Mouse (Mus musculus) neural tube, embryonic 14.5 days (tissue): ENCODE data around the gene 3425401B19Rik. TPM values are rescaled to one million over a fixed set of nuclear protein-coding genes. Genes with fewer than 3 reads are reported as not detected.

ENCODE experiments used
- ATAC-seq: fragments of 200-750 bp; cut with Nextera tagmentation; 2 replicates; pipeline ENCODE4 v1.8.0; 2017; ENCODE audit warnings: low read depth, mild to moderate bottlenecking, moderate TSS enrichment, moderate library complexity
- H3K27ac ChIP-seq: fragments of 300-500 bp; sonication (generic); 2 replicates; pipeline ENCODE4 v1.5.1; 2014; ENCODE audit warnings: low read depth, mild to moderate bottlenecking, control low read depth, low read length, moderate library complexity, mixed read lengths
- H3K27me3 ChIP-seq: fragments of 300-500 bp; sonication (generic); 2 replicates; pipeline ENCODE4 v1.6.1; 2014; ENCODE audit warnings: low read length; ENCODE audit not compliant: control insufficient read depth, insufficient read depth
- H3K36me3 ChIP-seq: fragments of 300-500 bp; sonication (generic); 2 replicates; pipeline ENCODE4 v1.6.1; 2014; ENCODE audit warnings: low read length, mixed read lengths; ENCODE audit not compliant: control insufficient read depth, insufficient read depth
- H3K4me1 ChIP-seq: fragments of 300-500 bp; sonication (generic); 2 replicates; pipeline ENCODE4 v1.6.1; 2014; ENCODE audit warnings: low read length; ENCODE audit not compliant: control insufficient read depth, insufficient read depth
- H3K4me2 ChIP-seq: fragments of 300-500 bp; sonication (generic); 2 replicates; pipeline ENCODE4 v1.6.1; 2014; ENCODE audit warnings: mild to moderate bottlenecking, low read depth, low read length, control low read depth
- H3K4me3 ChIP-seq: fragments of 300-500 bp; sonication (generic); 2 replicates; pipeline ENCODE4 v1.5.1; 2014; ENCODE audit warnings: low read depth, low read length, control low read depth, mixed read lengths
- H3K9ac ChIP-seq: fragments of 300-500 bp; sonication (generic); replicated peaks from 2 replicates; pipeline ENCODE4 v1.6.1; 2014; ENCODE audit warnings: low read depth, mild to moderate bottlenecking, control low read depth, low read length, mixed read lengths
- H3K9me3 ChIP-seq: fragments of 300-500 bp; sonication (generic); 2 replicates; pipeline ENCODE4 v1.6.1; 2016; ENCODE audit warnings: low read length; ENCODE audit not compliant: control insufficient read depth
- WGBS: fragments of 180-500 bp; shearing (Covaris S2); extraction: QIAGEN DNeasy Blood & Tissue Kit; methylation state at CpG from one replicate; pipeline ENCODE4 v1.1.7; 2014; 5-methylcytosine and 5-hydroxymethylcytosine counted together
- polyA plus RNA-seq: library from polyadenylated mRNA; unstranded; fragments of >200 nt; fragmentation: Nextera tagmentation; extraction: Ambion mirVana; gene quantifications from 2 replicates; pipeline ENCODE4 v1.2.1, GENCODE M21; 2014

The 3425401B19Rik gene
- polyA plus RNA-seq: 0.21 and 0.26 TPM in 2 replicates

- no peak within 1 kb of the TSS for H3K27ac ChIP-seq
- 70% methylated on average over 16 of the region's 16 CpGs for whole genome bisulfite sequencing
Observed at GRCm38 (mm10) chr14:32685124-32685826, at the start of gene 3425401B19Rik. TSS of gene 3425401B19Rik (minus strand) at chr14:32685293.

DNA sequence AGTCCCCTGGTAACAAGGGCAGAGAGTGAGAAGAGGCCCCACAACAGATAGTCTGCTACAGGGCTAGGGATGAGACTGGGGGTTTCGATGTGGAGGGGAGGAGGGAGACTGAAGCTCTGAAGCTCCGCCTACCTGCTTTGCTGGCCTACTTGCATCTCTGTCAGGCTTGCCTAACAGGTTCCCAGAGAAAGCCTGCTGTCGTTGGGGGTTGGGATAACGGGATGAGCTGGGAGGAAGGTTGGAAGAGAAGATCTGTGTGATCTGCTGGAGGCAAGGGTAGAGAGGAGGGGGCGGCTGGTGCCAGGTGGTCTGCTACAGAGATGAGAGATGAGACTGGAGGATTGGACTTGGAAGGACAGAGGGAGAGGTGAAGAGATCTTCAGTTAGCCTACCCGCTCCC is 47.9 kb upstream of the 3425401B19Rik start:
- no peak overlapping the region for H3K4me2 ChIP-seq
- no peaks in the 10 kb centered on the region for H3K9me3 ChIP-seq
- H3K4me1 ChIP-seq: no peaks in the 10 kb centered on the region
- no peaks in the 10 kb centered on the region for H3K27me3 ChIP-seq
- H3K27ac ChIP-seq: no peak overlapping the region
- no peak overlapping the region for H3K4me3 ChIP-seq
- H3K9ac ChIP-seq: no peak overlapping the region
- H3K36me3 ChIP-seq: no peaks in the 10 kb centered on the region
- no peak for ATAC-seq
- 44% methylated on average over 6 of the region's 6 CpGs for WGBS

More at GRCm38 (mm10) chr14:32685124-32685826, at the start of gene 3425401B19Rik:
- Histone ChIP-seq H3K4me3 (no peak within 1 kb of the TSS), H3K4me2 (peak within 1 kb of the TSS; percentile 17; the same call in 1 of the 2 replicates), H3K9me3 (no peaks in the 10 kb centered on the region), H3K9ac (no peak within 1 kb of the TSS), H3K27me3 (no peaks in the 10 kb centered on the region), H3K4me1 (peaks cover 3% of the 10 kb centered on the region; the same call in 1 of the 2 replicates), H3K36me3 (no peaks in the 10 kb centered on the region)
- no peak for ATAC-seq

- no peak overlapping the region for H3K27ac ChIP-seq
- ATAC-seq: no peak
Observed at GRCm38 (mm10) chr14:32726864-32727263, 41.8 kb upstream of the 3425401B19Rik start.

DNA sequence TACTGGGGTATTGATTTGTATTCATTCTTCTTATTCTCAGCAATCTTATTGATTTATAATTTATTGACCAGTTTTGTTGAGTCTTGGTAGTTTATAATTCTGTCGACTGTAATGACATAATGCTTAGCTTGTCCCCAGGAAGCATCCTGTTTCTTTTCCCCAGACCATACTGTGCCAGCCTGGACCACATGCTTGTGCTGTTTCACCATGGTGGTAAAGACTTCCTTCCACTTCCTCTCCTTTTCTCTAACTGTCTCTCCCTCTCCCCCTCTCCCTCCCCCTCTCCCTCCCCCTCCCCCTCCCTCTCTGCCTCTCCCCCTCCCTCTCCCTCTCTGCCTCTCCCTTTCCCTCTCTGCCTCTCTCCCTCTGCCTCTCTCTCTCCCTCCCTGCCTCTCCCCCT is 36.4 kb upstream of the 3425401B19Rik start:
- H3K27ac ChIP-seq: no peak overlapping the region
- H3K9me3 ChIP-seq: no peaks in the 10 kb centered on the region
- no peak overlapping the region for H3K4me3 ChIP-seq
- H3K4me1 ChIP-seq: no peaks in the 10 kb centered on the region
- no peaks in the 10 kb centered on the region for H3K27me3 ChIP-seq
- 57% methylated on average over 1 of the region's 1 CpGs for WGBS
- ATAC-seq: no peak
- no peak overlapping the region for H3K4me2 ChIP-seq
- H3K9ac ChIP-seq: no peak overlapping the region
- H3K36me3 ChIP-seq: no peaks in the 10 kb centered on the region

More at GRCm38 (mm10) chr14:32726864-32727263, 41.8 kb upstream of the 3425401B19Rik start:
- no peaks in the 10 kb centered on the region for H3K36me3 ChIP-seq
- H3K9me3 ChIP-seq: no peaks in the 10 kb centered on the region
- no peak overlapping the region for H3K4me3 ChIP-seq
- H3K4me2 ChIP-seq: no peak overlapping the region
- H3K9ac ChIP-seq: no peak overlapping the region
- H3K27me3 ChIP-seq: no peaks in the 10 kb centered on the region
- no peaks in the 10 kb centered on the region for H3K4me1 ChIP-seq

- Histone ChIP-seq H3K9ac (no peak overlapping the region), H3K4me1 (no peaks in the 10 kb centered on the region), H3K4me3 (no peak overlapping the region), H3K27me3 (no peaks in the 10 kb centered on the region), H3K9me3 (no peaks in the 10 kb centered on the region), H3K27ac (no peak overlapping the region), H3K4me2 (no peak overlapping the region), H3K36me3 (no peaks in the 10 kb centered on the region)
- ATAC-seq: no peak
- 91% methylated on average over 6 of the region's 6 CpGs for WGBS
Observed at GRCm38 (mm10) chr14:32716763-32717439, 31.8 kb upstream of the 3425401B19Rik start.

DNA sequence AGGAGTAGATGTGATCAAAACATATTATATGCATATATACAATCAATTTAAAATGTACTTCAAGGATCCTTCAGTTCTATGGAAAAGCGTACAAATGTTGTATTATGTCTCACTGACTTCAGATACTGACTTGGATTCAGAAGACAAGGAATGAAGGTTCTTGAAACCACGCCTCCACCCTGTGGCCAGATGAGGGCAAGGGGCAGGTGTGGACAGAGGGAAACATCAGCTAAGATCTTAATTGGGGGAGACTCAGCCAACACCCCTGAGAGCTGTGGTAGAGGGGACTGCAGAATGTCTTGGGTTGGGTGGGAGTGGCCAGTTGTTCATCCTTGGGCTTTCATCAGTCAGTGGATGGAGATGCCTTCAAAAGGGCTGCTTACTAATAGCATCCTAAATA is 30.4 kb upstream of the 3425401B19Rik start:
- Histone ChIP-seq H3K4me2 (no peak overlapping the region), H3K27me3 (no peaks in the 10 kb centered on the region), H3K4me1 (no peaks in the 10 kb centered on the region), H3K27ac (no peak overlapping the region), H3K9ac (no peak overlapping the region), H3K36me3 (no peaks in the 10 kb centered on the region), H3K9me3 (no peaks in the 10 kb centered on the region), H3K4me3 (no peak overlapping the region)
- 97% methylated on average over 2 of the region's 2 CpGs for WGBS
- no peak for ATAC-seq

GRCm38 (mm10) chr14:32715076-32715475 is 30.0 kb upstream of the 3425401B19Rik start:
- H3K36me3 ChIP-seq: no peaks in the 10 kb centered on the region
- no peak overlapping the region for H3K27ac ChIP-seq
- H3K27me3 ChIP-seq: no peaks in the 10 kb centered on the region
- no peak for ATAC-seq
- whole genome bisulfite sequencing: 83% methylated on average over 6 of the region's 6 CpGs
- no peaks in the 10 kb centered on the region for H3K4me1 ChIP-seq
- H3K4me2 ChIP-seq: no peak overlapping the region
- H3K9ac ChIP-seq: no peak overlapping the region
- H3K9me3 ChIP-seq: no peaks in the 10 kb centered on the region
- H3K4me3 ChIP-seq: no peak overlapping the region

DNA sequence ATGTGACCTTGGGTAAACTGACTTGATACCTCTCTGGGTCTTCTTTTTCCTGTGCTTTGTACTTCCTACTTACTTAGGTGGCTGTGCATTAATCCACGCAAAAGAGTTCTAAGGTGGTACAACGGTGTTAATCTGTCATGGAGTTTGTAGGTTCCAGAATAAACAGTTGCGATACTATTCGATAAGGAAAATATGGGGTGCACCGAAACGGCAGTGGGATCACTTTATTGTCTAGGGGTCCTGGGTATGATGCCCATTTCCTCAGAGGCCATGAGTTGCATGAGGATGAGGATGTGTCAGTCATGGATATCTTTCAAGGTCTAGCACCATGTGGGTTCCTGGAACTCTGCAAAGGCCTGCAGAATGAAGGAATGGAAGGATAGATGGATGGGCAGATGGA is 24.8 kb upstream of the 3425401B19Rik start:
- H3K36me3 ChIP-seq: no peaks in the 10 kb centered on the region
- no peak overlapping the region for H3K4me3 ChIP-seq
- H3K27ac ChIP-seq: no peak overlapping the region
- WGBS: 97% methylated on average over 6 of the region's 6 CpGs
- no peak overlapping the region for H3K4me2 ChIP-seq
- ATAC-seq: no peak
- no peak overlapping the region for H3K9ac ChIP-seq
- H3K27me3 ChIP-seq: no peaks in the 10 kb centered on the region
- no peaks in the 10 kb centered on the region for H3K9me3 ChIP-seq
- H3K4me1 ChIP-seq: no peaks in the 10 kb centered on the region

DNA sequence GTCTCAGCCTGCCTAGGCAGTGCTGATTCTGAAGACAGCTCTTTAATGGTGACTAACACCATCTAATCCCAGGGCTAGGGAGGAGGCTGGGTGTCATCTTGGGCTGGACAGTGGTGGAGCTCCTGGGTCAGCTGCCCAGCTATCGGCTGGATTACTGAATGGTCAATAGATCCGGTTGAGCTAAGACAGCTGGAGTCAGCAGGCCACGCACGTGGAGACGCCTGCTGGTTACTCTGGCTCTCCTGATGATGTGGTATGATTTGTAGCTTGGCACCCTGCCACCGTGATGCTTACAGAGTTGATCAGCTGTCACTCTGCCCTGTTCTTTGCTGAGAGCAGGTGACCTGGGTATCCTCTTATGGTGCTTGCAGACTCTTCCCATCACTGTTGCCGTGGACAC is 23.7 kb upstream of the 3425401B19Rik start:
- Histone ChIP-seq H3K27me3 (no peaks in the 10 kb centered on the region), H3K36me3 (no peaks in the 10 kb centered on the region), H3K9ac (no peak overlapping the region), H3K27ac (no peak overlapping the region), H3K4me3 (no peak overlapping the region), H3K4me2 (no peak overlapping the region), H3K4me1 (no peaks in the 10 kb centered on the region), H3K9me3 (no peaks in the 10 kb centered on the region)
- 67% methylated on average over 7 of the region's 7 CpGs for WGBS
- ATAC-seq: no peak
